Mouse (Mus musculus) MEL (cell line): Measurements from ENCODE around the gene Abcc2. TPM values are rescaled to one million over a fixed set of nuclear protein-coding genes. Genes with fewer than 3 reads are reported as not detected.
A peak's percentile ranks its signal among the peaks of the same experiment; 100 is the strongest.

Experiments used
- DNase-seq: peaks from one replicate; pipeline ENCODE4 v3.0.0; 2011; ENCODE audit warnings: low read depth, low spot score
- H3K27ac ChIP-seq: 2 replicates; pipeline ENCODE4 v1.5.1; 2012; ENCODE audit warnings: low read depth, mild to moderate bottlenecking, control low read depth, low read length, moderate library complexity; ENCODE audit not compliant: control insufficient read depth
- H3K27me3 ChIP-seq, 2 experiments: fragments of 150-350 bp in 1 of 2; sonication (generic) in 1 of 2; 2 replicates each; pipeline ENCODE4 v1.6.1; 2012; ENCODE audit warnings: low read length in 2 of 2, mild to moderate bottlenecking in 2 of 2, improper control_type of control experiment in 1 of 2, moderate library complexity in 1 of 2; ENCODE audit not compliant: insufficient read depth in 2 of 2, control insufficient read depth in 1 of 2
- H3K36me3 ChIP-seq, 2 experiments: 2 replicates each; pipeline ENCODE4 v1.6.1; 2012 to 2014; ENCODE audit warnings: low read length in 2 of 2, improper control_type of control experiment in 1 of 2, inconsistent platforms in 1 of 2, mild to moderate bottlenecking in 1 of 2; ENCODE audit not compliant: insufficient read depth in 2 of 2, control insufficient read depth in 1 of 2
- H3K4me1 ChIP-seq, 2 experiments: fragments of 150-350 bp in 1 of 2; sonication (generic) in 1 of 2; 2 replicates each; pipeline ENCODE4 v1.6.1; 2012; ENCODE audit warnings: low read length in 2 of 2, improper control_type of control experiment in 1 of 2, mild to moderate bottlenecking in 1 of 2; ENCODE audit not compliant: insufficient read depth in 2 of 2, control insufficient read depth in 1 of 2
- H3K4me3 ChIP-seq, 2 experiments: fragments of 150-350 bp in 1 of 2; sonication (generic) in 1 of 2; 2 replicates each; pipeline ENCODE4 v1.5.1; 2012; ENCODE audit warnings: low read depth in 2 of 2, low read length in 2 of 2, mild to moderate bottlenecking in 2 of 2, moderate library complexity in 2 of 2, control low read depth in 1 of 2, improper control_type of control experiment in 1 of 2; ENCODE audit not compliant: control insufficient read depth in 1 of 2, insufficient read depth in 1 of 2
- H3K79me2 ChIP-seq: 2 replicates; pipeline ENCODE4 v1.6.1; 2012; ENCODE audit warnings: mild to moderate bottlenecking, low read length, moderate library complexity; ENCODE audit not compliant: control insufficient read depth, poor library complexity, insufficient read depth
- H3K9ac ChIP-seq: 2 replicates; pipeline ENCODE4 v1.6.1; 2012; ENCODE audit warnings: low read depth, mild to moderate bottlenecking, control low read depth, low read length, moderate library complexity; ENCODE audit not compliant: control insufficient read depth, poor library complexity, severe bottlenecking
- H3K9me3 ChIP-seq: fragments of 150-350 bp; sonication (generic); replicated peaks from 2 replicates; pipeline ENCODE4 v1.6.1; 2012; ENCODE audit warnings: mild to moderate bottlenecking, low read length, improper control_type of control experiment, moderate library complexity; ENCODE audit not compliant: insufficient read depth
- CHD1 ChIP-seq: IDR thresholded peaks from 2 replicates; pipeline ENCODE4 v1.6.1; 2012; ENCODE audit warnings: low read depth, mild to moderate bottlenecking, inconsistent platforms, low read length, improper control_type of control experiment
- E2F4 ChIP-seq: IDR thresholded peaks from 2 replicates; pipeline ENCODE4 v1.6.1; 2011; ENCODE audit warnings: low read depth, low read length, improper control_type of control experiment, borderline replicate concordance
- EP300 ChIP-seq, 2 experiments: IDR thresholded peaks; 2 replicates each; pipeline ENCODE4 v1.6.1; 2011; ENCODE audit warnings: improper control_type of control experiment in 2 of 2, low read length in 2 of 2, low read depth in 1 of 2, mild to moderate bottlenecking in 1 of 2
- ETS1 ChIP-seq: IDR thresholded peaks from 2 replicates; pipeline ENCODE4 v1.6.1; 2012; ENCODE audit warnings: low read depth, mild to moderate bottlenecking, inconsistent platforms, low read length, improper control_type of control experiment, moderate library complexity
- GATA1 ChIP-seq: IDR thresholded peaks from 2 replicates; pipeline ENCODE4 v1.6.1; 2011; ENCODE audit warnings: low read depth, low read length, improper control_type of control experiment
- JUND ChIP-seq: IDR thresholded peaks from 2 replicates; pipeline ENCODE4 v1.6.1; 2011; ENCODE audit warnings: low read depth, mild to moderate bottlenecking, improper control_type of control experiment, low read length
- KAT2A ChIP-seq: conservative IDR thresholded peaks from 2 replicates; pipeline ENCODE4 v1.6.1; 2012; ENCODE audit warnings: low read depth, low read length, improper control_type of control experiment, inconsistent platforms
- MAX ChIP-seq: IDR thresholded peaks from 2 replicates; pipeline ENCODE4 v1.6.1; 2011; ENCODE audit warnings: low read length, improper control_type of control experiment
- MAZ ChIP-seq: IDR thresholded peaks from 2 replicates; pipeline ENCODE4 v1.6.1; 2012; ENCODE audit warnings: low read depth, mild to moderate bottlenecking, inconsistent platforms, low read length, improper control_type of control experiment
- MXI1 ChIP-seq: IDR thresholded peaks from 2 replicates; pipeline ENCODE4 v1.6.1; 2011; ENCODE audit warnings: mild to moderate bottlenecking, low read depth, low read length, improper control_type of control experiment
- MYB ChIP-seq: IDR thresholded peaks from 2 replicates; pipeline ENCODE4 v1.6.1; 2011; ENCODE audit warnings: mild to moderate bottlenecking, low read depth, low read length, improper control_type of control experiment
- MYC ChIP-seq: IDR thresholded peaks from 2 replicates; pipeline ENCODE4 v1.6.1; 2011; ENCODE audit warnings: low read depth, mild to moderate bottlenecking, low read length, improper control_type of control experiment, moderate library complexity
- POLR2A ChIP-seq, 2 experiments: IDR thresholded peaks; 2 replicates each; pipeline ENCODE4 v1.6.1; 2011 to 2012; ENCODE audit warnings: low read length in 2 of 2, mild to moderate bottlenecking in 2 of 2, control low read depth in 1 of 2, improper control_type of control experiment in 1 of 2, low read depth in 1 of 2, moderate library complexity in 1 of 2; ENCODE audit not compliant: control insufficient read depth in 1 of 2, insufficient read depth in 1 of 2, poor library complexity in 1 of 2
- USF1 ChIP-seq: IDR thresholded peaks from 2 replicates; pipeline ENCODE4 v1.6.1; 2014; ENCODE audit warnings: low read depth, mild to moderate bottlenecking, inconsistent platforms, low read length, improper control_type of control experiment, moderate library complexity
- ZC3H11A ChIP-seq: IDR thresholded peaks from 2 replicates; pipeline ENCODE4 v1.6.1; 2012; ENCODE audit warnings: low read depth, mild to moderate bottlenecking, inconsistent platforms, low read length, improper control_type of control experiment
- ZMIZ1 ChIP-seq: IDR thresholded peaks from 2 replicates; pipeline ENCODE4 v1.6.1; 2012; ENCODE audit warnings: low read depth, mild to moderate bottlenecking, inconsistent platforms, low read length, improper control_type of control experiment, moderate library complexity
- ZNF384 ChIP-seq: IDR thresholded peaks from 2 replicates; pipeline ENCODE4 v1.6.1; 2012; ENCODE audit warnings: low read depth, mild to moderate bottlenecking, inconsistent platforms, low read length, improper control_type of control experiment
- polyA plus RNA-seq, 2 experiments: library from polyadenylated mRNA; stranded (reverse) in 1 of 2; unstranded in 1 of 2; fragments of >175 nt in 1 of 2; fragments of >200 nt in 1 of 2; gene quantifications; 2 replicates each; pipeline versions ENCODE4 v1.2.1 to v1.2.4; 2012; ENCODE audit warnings: low replicate concordance in 2 of 2, low read depth in 1 of 2; ENCODE audit not compliant: insufficient read length in 2 of 2, insufficient read depth in 1 of 2, missing spikeins in 1 of 2
- total RNA-seq: library from RNA; depleted of rRNA; stranded (reverse); fragments of 300-350 nt; gene quantifications from 2 replicates; pipeline ENCODE4 v1.2.3, GENCODE M21; 2012; rRNA removed

Abcc2 gene
- total RNA-seq = not detected in 2 replicates
- polyA plus RNA-seq = under 1 TPM in 1 of 2 experiments, not detected in 1; 0.04 TPM

GRCm38 (mm10) chr19:43781980-43782379 is at the start of gene Abcc2:
Abcc2 (plus strand) TSS chr19:43782192.
- DNase-seq = no peak
- Histone ChIP-seq H3K27ac (no peak within 1 kb of the TSS), H3K4me3 (no peak within 1 kb of the TSS), H3K9ac (no peak within 1 kb of the TSS), H3K9me3 (no peaks in the 10 kb centered on the region), H3K36me3 (peaks cover 0 to 15% of the 10 kb centered on the region in 2 experiments; a peak in 2 of 4 replicates), H3K27me3 (no peaks in the 10 kb centered on the region; a peak in 1 of 4 replicates), H3K4me1 (peaks cover 0 to 12% of the 10 kb centered on the region in 2 experiments; a peak in 3 of 4 replicates), H3K79me2 (no peaks in the 10 kb centered on the region)
- TF ChIP-seq GATA1 (0 out of 2 replicates have a peak, but pooled peaks have one; percentile 4), USF1 (peak; percentile 67), MXI1 (0 out of 2 replicates have a peak, but pooled peaks have one; percentile 28), ZC3H11A (no peak)

DNA sequence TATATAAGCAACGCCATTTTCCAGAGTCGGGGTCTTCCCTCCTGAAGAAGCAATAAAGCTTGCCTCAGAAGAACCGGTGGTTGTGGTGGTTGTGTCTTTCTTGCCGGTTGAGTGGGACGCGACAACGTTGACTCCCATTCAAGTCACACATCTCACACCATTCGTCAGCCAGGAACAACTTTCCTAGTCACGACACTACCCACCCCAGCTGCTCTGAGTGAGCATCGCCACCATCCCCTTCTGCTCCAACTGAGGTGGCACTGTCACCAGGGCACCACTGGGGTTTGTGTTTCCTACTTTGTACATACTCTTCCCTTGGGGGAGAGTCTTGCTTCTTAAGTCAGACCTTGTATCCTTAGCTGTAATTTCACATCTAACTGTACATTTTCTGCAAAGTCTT is 43.6 kb upstream of the Abcc2 start:
- Histone ChIP-seq H3K9me3 (no peaks in the 10 kb centered on the region), H3K9ac (no peak overlapping the region), H3K27me3 (no peaks in the 10 kb centered on the region), H3K4me1 (no peaks in the 10 kb centered on the region), H3K79me2 (no peaks in the 10 kb centered on the region), H3K36me3 (peaks cover 0 to 16% of the 10 kb centered on the region in 2 experiments; a peak in 2 of 4 replicates), H3K27ac (no peak overlapping the region), H3K4me3 (no peak overlapping the region)
- no peak for TF ChIP-seq JUND
- no peak for TF ChIP-seq ZNF384
- TF ChIP-seq EP300 (IDR thresholded peaks at IDR 0.05; ENCODE audit: low read depth in 1 of 2, low read length in 2 of 2) = no peak
- TF ChIP-seq E2F4 = no peak
- TF ChIP-seq KAT2A = no peak
- no peak for TF ChIP-seq MAZ
- no peak for TF ChIP-seq ZMIZ1
- no peak for TF ChIP-seq GATA1
- DNase-seq = no peak

GRCm38 (mm10) chr19:43743401-43743800 is 38.6 kb upstream of the Abcc2 start:
- Histone ChIP-seq H3K36me3 (peaks cover 13% of the 10 kb centered on the region in 2 experiments), H3K4me3 (no peak overlapping the region), H3K27ac (no peak overlapping the region), H3K27me3 (no peaks in the 10 kb centered on the region), H3K79me2 (no peaks in the 10 kb centered on the region), H3K4me1 (peaks cover 7 to 9% of the 10 kb centered on the region in 2 experiments), H3K9me3 (no peaks in the 10 kb centered on the region), H3K9ac (no peak overlapping the region)
- TF ChIP-seq CHD1 = no peak
- no peak for TF ChIP-seq MAX
- TF ChIP-seq ZMIZ1 = no peak
- no peak for TF ChIP-seq MXI1
- no peak for TF ChIP-seq MYC
- no peak for TF ChIP-seq MYB
- no peak for TF ChIP-seq POLR2A (IDR thresholded peaks at IDR 0.05; ENCODE audit: control insufficient read depth in 1 of 2, insufficient read depth in 1 of 2, low read depth in 1 of 2, low read length in 2 of 2, poor library complexity in 1 of 2)
- no peak for TF ChIP-seq ETS1
- DNase-seq = no peak
